Mouse (Mus musculus) hindbrain, embryonic 10.5 days (tissue): ENCODE results near the gene Pif1. TPM values are rescaled to one million over a fixed set of nuclear protein-coding genes. Genes with fewer than 3 reads are reported as not detected.

ENCODE experiments used
- DNase-seq: peaks from one replicate; pipeline ENCODE4 v3.0.0-alpha.2; 2017; ENCODE audit warnings: low spot score
- H3K27ac ChIP-seq: fragments of 300-500 bp; sonication (generic); 2 replicates; pipeline ENCODE4 v1.5.1; 2016; ENCODE audit warnings: mild to moderate bottlenecking, moderate library complexity
- H3K27me3 ChIP-seq: fragments of 300-500 bp; sonication (generic); 2 replicates; pipeline ENCODE4 v1.6.1; 2016; ENCODE audit warnings: mild to moderate bottlenecking; ENCODE audit not compliant: poor library complexity, insufficient read depth, severe bottlenecking
- H3K36me3 ChIP-seq: fragments of 300-500 bp; sonication (generic); 2 replicates; pipeline ENCODE4 v1.6.1; 2016; ENCODE audit warnings: mild to moderate bottlenecking, moderate library complexity
- H3K4me1 ChIP-seq: fragments of 300-500 bp; sonication (generic); replicated peaks from 2 replicates; pipeline ENCODE4 v1.6.1; 2016; ENCODE audit warnings: mild to moderate bottlenecking
- H3K4me3 ChIP-seq: fragments of 300-500 bp; sonication (generic); 2 replicates; pipeline ENCODE4 v1.5.1; 2016; ENCODE audit warnings: mild to moderate bottlenecking, moderate library complexity
- H3K9me3 ChIP-seq: fragments of 300-500 bp; sonication (generic); 2 replicates; pipeline ENCODE4 v1.6.1; 2016; ENCODE audit warnings: mild to moderate bottlenecking, moderate library complexity
- WGBS: fragments of 180-500 bp; shearing (Covaris S2); methylation state at CpG from one replicate; pipeline ENCODE4 v1.1.7; 2016; 5-methylcytosine and 5-hydroxymethylcytosine counted together
- polyA plus RNA-seq: library from polyadenylated mRNA; unstranded; fragments of >200 nt; fragmentation: Nextera tagmentation; extraction: Ambion mirVana; gene quantifications from 2 replicates; pipeline ENCODE4 v1.2.1, GENCODE M21; 2016

The Pif1 gene
- polyA plus RNA-seq, 1 experiment from 2014 or later: 24.2 TPM

DNA sequence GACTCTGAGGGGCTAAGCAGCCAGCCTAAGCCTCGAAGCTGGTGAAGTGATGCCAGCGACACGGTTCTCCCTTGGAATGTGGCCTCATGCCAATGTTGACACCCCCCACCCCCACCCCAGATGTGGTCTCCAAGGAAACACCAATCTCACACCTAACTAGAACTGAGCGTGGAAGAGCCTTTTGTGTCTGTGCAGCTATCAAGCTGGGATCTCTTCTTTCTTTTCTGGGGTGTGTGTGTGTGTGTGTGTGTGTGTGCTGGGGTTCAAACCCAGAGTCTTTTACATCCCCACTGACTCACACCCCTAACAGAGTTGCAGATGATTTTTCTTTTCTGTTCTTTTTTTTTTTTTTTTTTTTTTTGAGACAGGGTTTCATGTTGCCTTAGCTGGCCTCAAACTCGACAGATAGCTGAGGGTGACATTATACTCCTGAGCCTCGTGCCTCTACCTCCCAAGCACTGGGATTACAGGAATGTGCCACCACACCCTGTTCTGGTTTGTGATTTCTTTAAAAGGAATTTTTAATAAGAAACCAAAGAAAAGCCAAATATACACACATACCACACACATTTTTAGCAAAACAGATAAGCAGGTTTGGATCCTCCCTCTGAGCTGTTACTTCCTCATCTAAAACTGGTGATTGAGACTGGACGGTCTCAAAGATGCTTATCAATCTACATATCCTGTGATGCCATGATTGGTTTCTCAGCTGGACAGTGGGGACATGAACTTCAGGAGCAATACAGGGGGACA, 36.7 kb upstream of the Pif1 start:
- Histone ChIP-seq H3K27ac (peak overlapping the region; percentile 82), H3K4me3 (no peak overlapping the region), H3K36me3 (peaks cover 7% of the 10 kb centered on the region; the same call in 1 of the 2 replicates), H3K9me3 (no peaks in the 10 kb centered on the region), H3K27me3 (no peaks in the 10 kb centered on the region), H3K4me1 (peaks cover 63% of the 10 kb centered on the region)
- no peak for DNase-seq
- WGBS: 30% methylated on average over 7 of the region's 7 CpGs

DNA sequence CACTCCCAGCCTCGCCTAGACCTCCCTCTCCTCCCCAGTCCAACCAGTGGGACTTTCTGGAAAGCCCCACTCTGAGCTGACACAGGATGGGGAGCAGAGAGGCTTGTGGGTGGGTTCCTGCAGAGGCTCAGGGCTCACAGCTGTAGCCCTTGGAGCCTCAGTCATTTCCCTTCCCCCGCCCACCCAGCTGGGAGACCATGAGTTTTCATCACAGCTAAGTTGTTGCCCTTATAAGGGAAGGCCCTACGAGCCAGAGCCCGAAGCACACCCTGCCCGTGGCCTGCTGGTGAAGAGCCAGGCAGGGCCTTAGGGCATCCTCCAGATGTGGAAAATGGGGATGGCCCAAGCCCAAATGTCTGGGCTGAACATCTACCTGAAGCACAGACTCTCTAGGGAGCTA, 35.9 kb upstream of the Pif1 start:
- Histone ChIP-seq H3K4me3 (no peak overlapping the region), H3K36me3 (peaks cover 14% of the 10 kb centered on the region), H3K27ac (peak overlapping the region; percentile 82), H3K4me1 (peaks cover 63% of the 10 kb centered on the region), H3K27me3 (no peaks in the 10 kb centered on the region), H3K9me3 (no peaks in the 10 kb centered on the region)
- 31% methylated on average over 5 of the region's 5 CpGs for WGBS
- DNase-seq: peak; percentile 66

DNA sequence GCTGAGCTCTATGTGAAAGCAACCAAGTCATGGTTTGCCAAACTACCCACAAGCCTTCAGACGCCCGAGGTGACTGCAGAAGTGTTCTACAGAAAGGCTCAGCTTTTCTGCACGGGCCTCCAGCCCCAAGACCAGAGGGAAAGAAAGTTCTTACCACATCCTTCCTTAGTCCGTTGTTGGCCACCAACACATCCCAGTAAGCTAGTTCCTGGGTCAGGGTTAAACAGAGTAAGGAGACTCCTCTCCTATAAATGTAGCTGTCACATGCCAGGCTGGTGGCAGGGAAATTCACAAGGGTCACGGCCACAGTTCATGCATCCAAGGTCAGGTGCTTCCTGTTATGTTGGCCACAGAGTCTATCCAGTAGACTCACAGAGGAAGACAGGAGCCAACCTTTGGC, 34.8 kb upstream of the Pif1 start:
- peaks cover 57% of the 10 kb centered on the region for H3K4me1 ChIP-seq
- 91% methylated on average over 5 of the region's 5 CpGs for WGBS
- H3K9me3 ChIP-seq: no peaks in the 10 kb centered on the region
- H3K36me3 ChIP-seq: peaks cover 25% of the 10 kb centered on the region
- H3K27ac ChIP-seq: no peak overlapping the region
- H3K4me3 ChIP-seq: no peak overlapping the region
- H3K27me3 ChIP-seq: no peaks in the 10 kb centered on the region
- no peak for DNase-seq

DNA sequence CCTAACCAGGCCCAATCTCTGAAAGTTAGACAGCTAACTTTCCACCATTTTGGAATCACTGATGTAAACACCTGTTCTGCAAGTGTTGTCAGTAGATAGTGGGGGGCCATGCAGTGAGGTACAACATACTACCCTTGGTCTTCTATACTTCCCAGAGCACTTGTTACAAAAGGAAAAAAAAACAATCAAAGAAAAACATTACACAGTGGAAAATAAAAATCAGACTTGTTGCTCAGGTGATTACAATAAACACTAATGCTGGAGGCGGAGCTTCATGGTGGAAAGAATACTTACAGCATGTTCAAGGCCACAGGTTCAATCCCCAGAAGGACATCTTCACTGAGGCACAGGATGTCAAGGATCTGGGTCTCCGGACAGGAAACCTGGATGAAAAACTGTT, 34.2 kb upstream of the Pif1 start:
- H3K36me3 ChIP-seq: peaks cover 30% of the 10 kb centered on the region
- no peaks in the 10 kb centered on the region for H3K9me3 ChIP-seq
- DNase-seq: no peak
- no peak overlapping the region for H3K27ac ChIP-seq
- 93% methylated on average over 2 of the region's 2 CpGs for WGBS
- no peaks in the 10 kb centered on the region for H3K27me3 ChIP-seq
- peaks cover 55% of the 10 kb centered on the region for H3K4me1 ChIP-seq
- no peak overlapping the region for H3K4me3 ChIP-seq

DNA sequence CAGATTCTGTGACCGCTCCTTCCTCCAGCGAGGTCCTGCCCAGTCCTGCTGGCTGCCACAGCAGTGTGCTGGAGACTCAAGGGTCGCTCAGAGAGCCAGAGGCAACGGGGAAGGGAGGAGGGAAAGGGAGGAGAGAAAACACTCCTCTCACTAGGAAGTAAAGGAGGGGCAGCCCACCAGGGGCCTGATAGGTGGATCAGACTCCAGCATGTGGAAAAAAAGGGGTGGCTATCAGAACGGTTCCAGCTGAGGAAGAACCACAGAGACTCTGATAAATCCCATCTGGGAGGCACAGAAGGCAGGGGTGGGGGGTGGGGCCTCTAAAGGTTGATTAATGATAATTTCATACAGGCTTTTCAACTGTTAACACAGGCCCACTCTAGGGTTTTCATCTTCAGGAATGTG, 32.0 kb upstream of the Pif1 start:
- WGBS: 10% methylated on average over 5 of the region's 5 CpGs
- no peaks in the 10 kb centered on the region for H3K9me3 ChIP-seq
- peaks cover 51% of the 10 kb centered on the region for H3K36me3 ChIP-seq
- DNase-seq: peak; percentile 32
- no peak overlapping the region for H3K4me3 ChIP-seq
- H3K27me3 ChIP-seq: no peaks in the 10 kb centered on the region
- peak overlapping the region; percentile 81 for H3K27ac ChIP-seq
- H3K4me1 ChIP-seq: peaks cover 44% of the 10 kb centered on the region

DNA sequence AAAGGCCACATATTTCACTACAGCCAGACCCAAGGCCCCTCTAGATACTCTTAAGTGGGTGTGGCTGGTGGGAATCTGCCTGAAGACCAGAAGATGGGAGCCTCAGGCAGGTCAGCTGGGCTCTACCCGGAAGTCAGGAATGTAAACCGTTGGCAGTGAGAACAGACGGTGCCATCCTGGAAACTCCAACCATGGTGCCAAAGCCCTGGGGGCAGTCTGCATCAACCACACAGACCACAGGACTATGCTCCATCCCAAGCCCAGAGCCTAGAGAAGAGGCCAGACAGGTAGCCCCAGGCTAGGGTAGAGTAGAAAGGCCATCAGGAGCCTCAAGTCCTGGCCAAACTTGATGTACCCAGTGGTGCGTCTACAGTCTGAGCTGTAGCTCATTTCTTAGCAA, 31.3 kb upstream of the Pif1 start:
- no peaks in the 10 kb centered on the region for H3K9me3 ChIP-seq
- H3K36me3 ChIP-seq: peaks cover 54% of the 10 kb centered on the region
- no peak overlapping the region for H3K4me3 ChIP-seq
- H3K27ac ChIP-seq: peak overlapping the region; percentile 81; the same call in 1 of the 2 replicates
- no peak for DNase-seq
- no peaks in the 10 kb centered on the region for H3K27me3 ChIP-seq
- 93% methylated on average over 4 of the region's 4 CpGs for WGBS
- peaks cover 38% of the 10 kb centered on the region for H3K4me1 ChIP-seq

DNA sequence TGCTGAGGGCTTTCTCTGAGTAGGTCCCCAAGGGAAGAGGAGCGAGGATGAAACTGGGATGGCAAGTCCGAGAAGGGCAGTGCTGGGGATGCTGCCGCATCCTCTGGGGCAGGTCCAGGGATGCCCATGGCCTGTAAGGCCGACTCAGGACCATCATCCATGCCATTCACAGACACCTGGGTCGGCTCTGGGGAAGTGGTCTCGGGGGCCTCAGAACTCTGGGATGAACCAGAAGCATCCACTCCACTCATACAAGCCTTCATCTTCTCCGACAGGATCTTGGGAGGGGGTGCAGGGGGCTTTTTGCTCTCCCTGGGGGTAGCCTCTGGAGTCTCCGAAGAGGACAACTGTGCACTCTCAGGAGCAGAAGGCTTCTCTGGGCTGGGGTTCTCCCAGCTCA, 30.6 kb upstream of the Pif1 start:
- no peak for DNase-seq
- no peaks in the 10 kb centered on the region for H3K27me3 ChIP-seq
- H3K9me3 ChIP-seq: no peaks in the 10 kb centered on the region
- H3K36me3 ChIP-seq: peaks cover 55% of the 10 kb centered on the region
- no peak overlapping the region for H3K4me3 ChIP-seq
- H3K27ac ChIP-seq: no peak overlapping the region
- peaks cover 36% of the 10 kb centered on the region for H3K4me1 ChIP-seq
- 94% methylated on average over 8 of the region's 8 CpGs for WGBS

DNA sequence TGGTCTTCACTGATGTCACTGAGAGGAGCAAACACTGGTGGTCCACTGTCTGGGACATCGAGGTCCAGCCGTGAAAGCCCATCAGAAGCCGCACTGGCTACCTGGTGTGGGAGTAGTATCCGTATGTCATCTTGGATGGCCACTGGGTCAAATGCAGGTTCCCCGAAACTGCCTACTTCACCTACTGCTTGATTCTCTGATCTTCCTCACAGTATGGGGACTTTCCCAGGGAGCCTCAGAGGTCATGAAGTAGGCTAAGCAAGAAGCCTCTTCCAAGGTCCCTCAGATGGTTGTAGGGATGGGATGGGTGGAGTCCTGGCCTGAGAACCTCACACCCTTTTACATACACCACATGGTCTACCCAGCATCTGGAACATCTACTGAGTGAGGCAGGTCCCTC, 30.0 kb upstream of the Pif1 start:
- Histone ChIP-seq H3K36me3 (peaks cover 60% of the 10 kb centered on the region), H3K27ac (no peak overlapping the region), H3K4me3 (no peak overlapping the region), H3K4me1 (peaks cover 39% of the 10 kb centered on the region), H3K9me3 (no peaks in the 10 kb centered on the region), H3K27me3 (no peaks in the 10 kb centered on the region)
- 97% methylated on average over 5 of the region's 5 CpGs for WGBS
- DNase-seq: no peak

DNA sequence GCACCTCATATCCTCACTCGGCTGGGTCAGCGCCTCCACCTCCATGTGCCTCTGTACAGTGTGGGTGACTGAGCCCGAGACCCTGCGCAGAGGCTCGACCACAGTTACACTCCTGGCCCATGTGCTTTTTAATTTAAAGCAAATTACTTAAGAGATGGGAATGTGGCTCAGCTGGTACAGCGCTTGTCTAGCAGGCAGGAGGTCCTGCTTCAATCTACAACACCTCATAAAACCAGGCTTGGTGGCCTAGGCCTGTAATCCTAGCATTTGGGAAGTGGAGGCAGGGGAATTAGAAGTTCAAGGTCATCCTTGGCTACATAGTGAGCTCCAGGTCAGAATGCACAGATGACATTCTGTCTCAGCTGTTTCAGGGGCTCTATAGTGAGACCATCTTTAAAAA, 28.2 kb upstream of the Pif1 start:
- Histone ChIP-seq H3K4me1 (peaks cover 50% of the 10 kb centered on the region), H3K27ac (no peak overlapping the region), H3K4me3 (no peak overlapping the region), H3K9me3 (no peaks in the 10 kb centered on the region), H3K27me3 (no peaks in the 10 kb centered on the region), H3K36me3 (peaks cover 78% of the 10 kb centered on the region)
- 91% methylated on average over 6 of the region's 6 CpGs for WGBS
- no peak for DNase-seq

DNA sequence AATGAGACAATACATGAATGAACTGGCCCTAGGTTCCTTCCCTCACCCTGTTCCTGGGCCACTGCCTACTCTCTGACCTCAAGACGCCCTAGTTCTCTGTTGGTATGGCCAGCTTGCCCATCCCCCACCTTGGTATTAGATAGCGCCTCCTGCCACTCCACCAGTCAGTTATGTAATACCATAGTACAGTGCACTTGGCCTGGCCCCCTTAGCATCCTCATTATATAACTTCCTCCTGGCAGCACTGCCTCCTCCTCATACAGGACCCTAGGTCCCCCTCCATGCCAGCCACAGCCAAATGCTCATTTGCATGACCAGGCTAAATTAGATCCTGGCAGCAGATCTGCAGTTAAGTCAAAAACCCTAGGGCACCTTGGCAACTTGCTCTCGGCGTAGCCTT, 25.9 kb upstream of the Pif1 start:
- peaks cover 83% of the 10 kb centered on the region for H3K36me3 ChIP-seq
- DNase-seq: no peak

DNA sequence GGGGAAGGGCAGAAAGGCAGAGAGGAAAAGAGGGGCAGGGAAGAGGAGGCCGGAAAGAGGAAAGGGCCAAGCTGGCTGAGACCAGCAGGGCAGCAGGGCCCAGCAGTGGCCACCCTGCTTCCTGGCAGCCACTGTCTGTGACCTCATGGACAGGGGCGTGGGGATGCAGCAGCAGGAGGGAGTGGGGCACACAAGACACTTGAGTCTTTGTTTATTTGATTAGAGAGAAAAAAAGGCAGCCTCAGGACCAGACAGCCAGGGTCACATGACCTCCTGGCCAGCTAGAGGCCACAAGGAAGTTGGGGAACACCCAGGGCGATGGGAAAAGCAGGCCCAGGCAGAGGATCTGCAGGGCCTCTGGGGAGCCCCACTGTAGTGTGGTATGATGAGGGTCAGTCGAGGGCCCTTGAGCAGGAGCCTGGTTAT, 24.9 kb upstream of the Pif1 start:
- H3K27ac ChIP-seq: peak overlapping the region; percentile 90
- DNase-seq: peak; percentile 66
- H3K27me3 ChIP-seq: no peaks in the 10 kb centered on the region
- peaks cover 78% of the 10 kb centered on the region for H3K36me3 ChIP-seq
- H3K4me3 ChIP-seq: 0 out of 2 replicates have a peak overlapping the region, but pooled peaks have one; percentile 2
- WGBS: 21% methylated on average over 4 of the region's 4 CpGs
- peaks cover 33% of the 10 kb centered on the region for H3K4me1 ChIP-seq
- no peaks in the 10 kb centered on the region for H3K9me3 ChIP-seq

More for the DNA sequence above, 25.9 kb upstream of the Pif1 start:
- 85% methylated on average over 4 of the region's 4 CpGs for WGBS
- Histone ChIP-seq H3K27me3 (no peaks in the 10 kb centered on the region), H3K4me1 (peaks cover 33% of the 10 kb centered on the region), H3K4me3 (no peak overlapping the region), H3K27ac (peak overlapping the region; percentile 90), H3K9me3 (no peaks in the 10 kb centered on the region)

DNA sequence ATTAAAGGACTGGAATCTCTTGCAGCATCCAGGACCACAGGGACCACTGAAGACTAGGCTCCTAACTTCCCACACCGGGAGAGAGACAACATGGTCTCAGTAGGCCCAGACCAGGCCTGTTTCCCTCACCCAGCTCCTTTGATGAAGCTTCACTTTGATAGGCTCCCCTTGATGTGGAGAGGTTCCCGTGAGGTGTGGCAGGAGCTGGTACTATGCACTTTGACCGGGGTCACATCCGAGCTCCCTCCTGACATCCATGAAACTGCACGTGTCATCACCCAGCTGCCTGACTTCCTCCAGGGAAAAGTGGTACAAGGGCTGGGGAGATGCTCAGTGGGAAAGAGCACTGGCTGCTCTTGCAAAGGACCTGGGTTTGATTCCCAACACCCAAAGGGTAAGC, 23.9 kb upstream of the Pif1 start:
- no peak for DNase-seq
- Histone ChIP-seq H3K4me1 (peaks cover 33% of the 10 kb centered on the region), H3K9me3 (no peaks in the 10 kb centered on the region), H3K27ac (peak overlapping the region; percentile 90), H3K27me3 (no peaks in the 10 kb centered on the region), H3K36me3 (peaks cover 75% of the 10 kb centered on the region), H3K4me3 (no peak overlapping the region)
- 92% methylated on average over 5 of the region's 5 CpGs for WGBS

DNA sequence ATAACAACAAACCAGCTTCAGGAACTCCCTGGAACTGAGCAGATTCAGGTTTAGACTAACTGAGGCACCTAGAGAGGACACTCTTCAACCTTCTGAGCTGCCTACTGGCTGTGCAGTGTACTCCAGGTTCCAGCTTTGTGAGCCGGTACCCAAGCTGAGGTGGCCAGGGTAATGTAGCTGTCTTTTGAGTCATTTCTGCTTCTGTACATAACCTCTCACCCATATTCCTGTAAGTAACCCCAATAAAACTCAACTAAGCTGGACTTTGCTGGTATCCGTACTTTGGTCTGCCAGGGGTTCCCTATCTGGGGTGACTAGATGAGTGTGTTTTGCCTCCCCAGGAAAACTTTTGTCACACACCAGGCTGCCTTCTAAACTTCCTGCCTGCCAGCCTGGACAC, 22.3 kb upstream of the Pif1 start:
- H3K4me3 ChIP-seq: no peak overlapping the region
- no peak for DNase-seq
- H3K27me3 ChIP-seq: no peaks in the 10 kb centered on the region
- no peaks in the 10 kb centered on the region for H3K9me3 ChIP-seq
- no peak overlapping the region for H3K27ac ChIP-seq
- H3K36me3 ChIP-seq: peaks cover 69% of the 10 kb centered on the region
- 100% methylated on average over 2 of the region's 2 CpGs for WGBS
- H3K4me1 ChIP-seq: peaks cover 23% of the 10 kb centered on the region
